Mouse (Mus musculus) cerebellum, postnatal 25 days (tissue): ENCODE data around the gene Prr3.
A peak's percentile ranks its signal among the peaks of the same experiment; 100 is the strongest.
"Not testable (repeated sequence)": the region's sequence is repeated elsewhere in the genome, so short reads cannot be mapped to it uniquely, and the experiment has no call there.

Experiments used
- DNase-seq, 2 experiments: peaks; one replicate each; pipeline ENCODE4 v3.0.0; 2021; ENCODE audit warnings: mixed read lengths in 2 of 2

The Prr3 gene

DNA sequence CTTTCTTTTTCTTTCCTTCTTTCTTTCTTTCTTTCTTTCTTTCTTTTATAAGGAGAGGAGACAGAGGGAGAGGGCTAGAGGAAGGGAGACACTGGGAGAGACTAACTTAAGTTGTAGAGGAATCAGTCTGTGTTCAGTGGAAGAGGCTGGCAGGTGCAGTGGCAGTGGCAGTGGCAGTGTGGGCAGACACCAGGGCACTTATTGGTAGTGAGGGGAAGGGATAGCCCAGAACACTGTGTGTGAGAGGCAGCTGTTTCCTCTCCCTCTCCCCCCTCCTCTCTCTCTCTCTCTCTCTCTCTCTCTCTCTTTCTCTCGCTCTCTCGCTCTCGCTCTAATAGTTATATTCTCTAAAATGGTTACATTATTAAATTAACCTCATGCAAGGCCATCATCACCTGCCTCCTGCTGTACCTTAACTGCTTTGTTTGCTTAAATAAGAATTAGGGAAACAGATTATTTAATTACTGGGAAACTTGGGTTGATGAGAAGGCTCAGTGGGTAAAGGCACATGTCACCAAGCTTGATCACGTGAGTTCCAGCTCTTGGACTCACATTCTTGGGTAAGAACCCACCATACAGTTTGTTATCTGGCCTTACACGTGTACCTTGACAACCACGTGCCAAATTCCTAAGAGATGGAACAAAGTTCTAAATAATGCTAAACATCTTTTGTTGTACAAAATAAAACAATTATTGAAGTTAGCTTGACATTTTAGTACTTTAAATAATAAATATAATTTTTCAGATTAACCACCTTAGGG lies 18.7 kb upstream of the Prr3 start:
- no peak for DNase-seq

GRCm38 (mm10) chr17:35997713-35998510 lies 17.9 kb upstream of the Prr3 start:
- DNase-seq = no peak

DNA sequence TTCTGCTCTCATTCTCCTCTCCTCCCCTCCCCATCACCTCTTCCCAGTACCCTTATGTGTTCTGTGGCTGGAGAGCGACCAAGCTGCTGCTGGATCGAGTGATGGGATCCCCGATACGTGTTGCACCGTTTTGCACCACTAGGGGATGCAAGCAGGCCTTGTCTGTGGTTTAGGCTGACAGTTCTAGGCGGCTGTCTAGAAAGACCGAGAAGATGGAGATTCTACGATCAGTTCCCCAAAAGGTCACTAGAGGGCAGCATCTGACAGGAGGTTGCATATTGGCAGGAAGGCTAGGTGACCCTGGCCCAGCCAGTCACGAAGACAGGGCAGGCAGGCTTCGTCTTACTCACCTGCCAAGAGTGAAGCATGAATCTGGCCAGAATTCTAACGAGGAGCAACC lies 16.9 kb upstream of the Prr3 start:
- DNase-seq = peak; percentile 92 to 98

GRCm38 (mm10) chr17:35994879-35995240 lies 14.8 kb upstream of the Prr3 start:
- DNase-seq = no peak

DNA sequence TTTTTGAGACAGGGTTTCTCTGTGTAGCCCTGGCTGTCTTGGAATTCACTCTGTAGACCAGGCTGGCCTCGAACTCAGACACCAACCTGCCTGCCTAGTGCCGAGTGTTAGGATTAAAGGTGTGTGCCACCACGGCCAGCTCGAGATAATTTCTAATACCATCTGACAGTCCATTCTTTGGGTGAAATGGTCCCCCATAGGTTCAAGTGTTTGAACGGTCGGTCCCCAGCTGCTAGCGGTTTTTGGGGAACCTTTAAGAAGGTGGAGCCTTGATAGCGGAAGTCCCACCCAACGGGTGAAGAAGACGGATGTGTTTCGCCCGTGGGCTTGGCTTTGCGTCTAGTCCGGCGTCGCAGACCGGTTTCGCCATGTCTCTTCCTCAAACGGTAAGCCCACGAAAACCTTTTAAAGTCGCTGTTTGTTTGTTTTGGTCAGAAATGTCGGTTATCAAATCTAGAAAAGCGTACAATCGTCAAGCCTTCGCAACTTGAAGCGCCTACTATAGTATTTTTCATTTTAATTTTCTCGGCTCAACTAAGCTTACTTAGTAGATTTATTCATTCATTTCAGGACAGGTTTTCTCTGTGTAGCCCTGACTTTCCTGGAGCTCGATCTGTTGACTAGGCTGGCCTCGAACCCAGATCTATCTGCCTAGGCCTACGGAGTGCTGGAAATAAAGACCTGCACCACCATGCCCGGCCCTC lies 14.3 kb upstream of the Prr3 start:
- DNase-seq = peak; percentile 80 to 87

DNA sequence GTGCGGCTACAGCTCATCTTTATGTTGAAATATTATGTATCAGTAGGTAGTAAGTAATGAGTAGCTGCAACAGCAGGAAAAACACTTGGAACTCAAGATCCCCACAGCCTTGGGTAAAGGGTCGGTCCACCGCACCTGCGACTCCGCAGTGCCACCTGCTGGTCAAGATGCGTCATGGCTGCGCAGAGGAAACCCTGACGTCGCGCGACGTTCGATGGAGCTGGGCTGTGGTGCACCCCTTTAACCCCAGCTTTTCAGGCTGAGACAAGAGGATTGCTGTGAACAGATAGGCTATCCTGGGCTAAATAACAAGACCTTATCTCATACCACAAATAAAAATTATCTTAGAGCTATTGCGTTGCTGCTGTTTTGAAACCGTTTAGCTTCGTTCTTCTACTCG lies 13.6 kb upstream of the Prr3 start:
- peak; percentile 81 to 89 for DNase-seq

GRCm38 (mm10) chr17:35991781-35992180 lies 11.7 kb upstream of the Prr3 start:
- DNase-seq = no peak

DNA sequence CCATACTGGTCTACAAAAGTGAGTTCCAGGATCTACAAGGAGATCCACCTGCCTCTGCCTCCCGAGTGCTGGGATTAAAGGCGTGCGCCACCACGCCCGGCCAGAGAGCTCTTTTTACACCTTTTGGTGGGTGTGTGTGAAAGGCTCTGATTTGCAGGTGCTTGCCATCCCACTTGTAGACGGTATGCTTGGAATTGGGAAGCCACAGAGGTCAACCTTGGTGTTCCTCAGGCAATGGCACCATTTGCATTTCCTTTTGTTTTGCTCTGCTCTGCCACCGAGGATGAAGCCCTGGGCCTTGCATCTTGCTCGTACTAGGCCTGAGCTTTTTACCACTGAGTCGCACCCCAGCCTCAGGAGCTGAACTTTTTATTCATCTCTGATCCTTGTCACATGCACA lies 1.7 kb upstream of the Prr3 start:
- DNase-seq = no peak

- peak; percentile 72 to 79 for DNase-seq
These were observed 323 bp upstream of the Prr3 start for GRCm38 (mm10) chr17:35980363-35980754.

DNA sequence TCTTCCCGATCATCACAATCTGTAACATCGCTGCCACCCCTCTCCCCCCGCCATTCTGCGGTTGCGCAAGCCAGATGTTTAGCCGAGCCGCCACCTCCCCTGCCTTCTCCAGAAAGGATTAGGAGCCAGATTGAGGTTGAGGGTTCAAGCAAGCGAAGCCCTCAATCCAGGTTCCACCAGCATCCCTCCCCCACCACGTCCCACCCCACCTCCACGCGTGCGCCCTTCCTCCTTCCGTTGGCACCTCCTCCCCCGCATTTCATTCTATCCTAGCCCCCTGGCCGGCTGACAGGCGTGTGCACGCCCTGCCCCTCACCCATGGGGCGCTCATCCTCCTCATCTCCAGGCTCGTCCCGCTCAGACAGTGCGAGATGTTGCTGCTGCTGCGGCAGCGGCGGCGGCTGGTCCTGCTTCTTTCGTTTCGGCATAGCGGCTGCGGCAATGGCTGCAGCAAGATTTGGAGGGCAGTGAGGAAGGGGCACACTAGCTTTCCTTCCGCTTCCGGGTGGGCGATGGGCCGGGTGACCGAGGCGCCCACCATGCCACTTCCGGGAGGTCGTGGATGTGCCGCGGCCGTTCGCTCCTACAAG lies 1.1 kb downstream of the Prr3 start:
- DNase-seq = no peak

- no peak for DNase-seq
These were observed 7.9 kb downstream of the Prr3 start for GRCm38 (mm10) chr17:35972131-35972530.

GRCm38 (mm10) chr17:35969418-35970389 lies 10.3 kb downstream of the Prr3 start, which contains the start of gene Abcf1:
Gene Abcf1, minus strand, starts transcription at chr17:35969761.
- DNase-seq = peak; percentile 99 to 100

- peak in 1 of 2 experiments; percentile 10 for DNase-seq
These were observed 12.4 kb downstream of the Prr3 start for GRCm38 (mm10) chr17:35967621-35968020.

GRCm38 (mm10) chr17:35963279-35963678 lies 16.8 kb downstream of the Prr3 start:
- peak; percentile 28 to 31 for DNase-seq

GRCm38 (mm10) chr17:35958533-35959223 lies 21.4 kb downstream of the Prr3 start:
- DNase-seq = no peak

GRCm38 (mm10) chr17:35954665-35955064 lies 25.4 kb downstream of the Prr3 start:
- DNase-seq = no peak

GRCm38 (mm10) chr17:35952559-35952958 lies 27.5 kb downstream of the Prr3 start:
- DNase-seq = not testable (repeated sequence)

- DNase-seq = not testable (repeated sequence)
These were observed 29.1 kb downstream of the Prr3 start for GRCm38 (mm10) chr17:35950946-35951345.

DNA sequence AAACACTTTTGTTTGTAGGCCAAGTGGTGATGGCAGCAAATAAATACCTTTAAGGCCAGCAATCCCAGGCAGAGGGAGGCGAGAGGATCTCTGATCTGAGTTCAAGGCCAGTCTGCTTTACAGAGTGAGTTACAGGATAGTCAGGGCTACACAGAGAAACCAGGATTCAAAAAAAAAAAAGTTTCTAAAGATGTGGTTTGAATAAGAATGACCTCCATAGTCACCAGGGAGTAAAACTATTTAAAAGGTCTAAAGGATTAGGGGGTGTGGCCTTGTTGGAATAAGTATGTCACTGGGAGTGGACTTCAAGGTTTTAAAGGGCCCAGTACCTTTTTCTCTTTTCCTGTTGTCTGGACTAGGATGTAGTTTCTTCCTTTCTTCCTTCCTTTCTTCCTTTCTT lies 40.1 kb downstream of the Prr3 start:
- DNase-seq = no peak

DNA sequence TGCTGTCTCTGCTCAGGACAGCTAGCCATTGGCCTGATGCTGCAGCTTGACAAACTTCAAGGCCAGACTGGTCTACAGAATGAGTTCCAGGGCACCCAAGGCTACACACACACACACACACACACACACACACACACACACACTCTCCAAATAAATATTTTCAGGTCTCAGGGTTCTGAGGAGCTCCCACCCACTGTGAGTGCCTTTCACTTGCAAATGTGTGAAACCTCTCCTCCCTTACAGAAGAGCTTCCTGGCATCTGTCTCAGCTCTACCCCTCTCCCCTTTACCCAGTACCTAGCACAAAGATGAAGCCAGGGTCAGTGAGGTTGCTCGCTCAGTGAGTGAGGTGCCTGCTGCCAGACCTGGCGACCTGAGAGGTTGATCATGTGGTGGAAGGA lies 40.9 kb downstream of the Prr3 start:
- no peak for DNase-seq

GRCm38 (mm10) chr17:35937700-35938348 lies 42.2 kb downstream of the Prr3 start:
- DNase-seq = peak; percentile 57 to 63
